Mouse (Mus musculus) heart, embryonic 14.5 days (tissue): Measurements from ENCODE around the gene Dgat2l6. TPM values are rescaled to one million over a fixed set of nuclear protein-coding genes. Genes with fewer than 3 reads are reported as not detected.

Experiments
- ATAC-seq: fragments of 200-750 bp; cut with Nextera tagmentation; 2 replicates; pipeline ENCODE4 v1.8.0; 2017; ENCODE audit warnings: low read depth, moderate TSS enrichment; ENCODE audit not compliant: insufficient number of reproducible peaks, insufficient read depth, low FRiP score
- H3K27ac ChIP-seq, 2 experiments: fragments of 200-500 bp in 1 of 2; fragments of 300-500 bp in 1 of 2; sonication (generic) in 1 of 2; replicated peaks in 1 of 2; 2 replicates each; pipeline ENCODE4 v1.5.1; 2012 to 2014; ENCODE audit warnings: low read depth in 2 of 2, low read length in 2 of 2, control low read depth in 1 of 2, mild to moderate bottlenecking in 1 of 2, mixed read lengths in 1 of 2; ENCODE audit not compliant: control insufficient read depth in 1 of 2, insufficient read depth in 1 of 2
- H3K27me3 ChIP-seq: fragments of 300-500 bp; sonication (generic); 2 replicates; pipeline ENCODE4 v1.6.1; 2014; ENCODE audit warnings: mild to moderate bottlenecking, low read length, control low read depth; ENCODE audit not compliant: control insufficient read depth, insufficient read depth
- H3K36me3 ChIP-seq: fragments of 300-500 bp; sonication (generic); 2 replicates; pipeline ENCODE4 v1.6.1; 2014; ENCODE audit warnings: mild to moderate bottlenecking, control low read depth, low read length, mixed read lengths; ENCODE audit not compliant: control insufficient read depth, insufficient read depth
- H3K4me1 ChIP-seq, 2 experiments: fragments of 200-500 bp in 1 of 2; fragments of 300-500 bp in 1 of 2; sonication (generic) in 1 of 2; 2 replicates each; pipeline ENCODE4 v1.6.1; 2012 to 2014; ENCODE audit warnings: low read length in 2 of 2, control low read depth in 1 of 2, mixed read lengths in 1 of 2; ENCODE audit not compliant: control insufficient read depth in 2 of 2, insufficient read depth in 2 of 2
- H3K4me2 ChIP-seq: fragments of 300-500 bp; sonication (generic); 2 replicates; pipeline ENCODE4 v1.6.1; 2014; ENCODE audit warnings: mild to moderate bottlenecking, low read length
- H3K4me3 ChIP-seq, 2 experiments: fragments of 200-500 bp in 1 of 2; fragments of 300-500 bp in 1 of 2; sonication (generic) in 1 of 2; 2 replicates each; pipeline ENCODE4 v1.5.1; 2012 to 2014; ENCODE audit warnings: low read length in 2 of 2, mild to moderate bottlenecking in 2 of 2, control low read depth in 1 of 2, low read depth in 1 of 2, moderate library complexity in 1 of 2; ENCODE audit not compliant: control insufficient read depth in 1 of 2, insufficient read depth in 1 of 2
- H3K9ac ChIP-seq: fragments of 300-500 bp; sonication (generic); 2 replicates; pipeline ENCODE4 v1.6.1; 2014; ENCODE audit warnings: mild to moderate bottlenecking, low read length
- H3K9me3 ChIP-seq: fragments of 300-500 bp; sonication (generic); 2 replicates; pipeline ENCODE4 v1.6.1; 2016; ENCODE audit warnings: low read length, control low read depth; ENCODE audit not compliant: control insufficient read depth
- WGBS: fragments of 180-500 bp; shearing (Covaris S2); extraction: QIAGEN DNeasy Blood & Tissue Kit; methylation state at CpG from one replicate; pipeline ENCODE4 v1.1.7; 2014; 5-methylcytosine and 5-hydroxymethylcytosine counted together
- polyA plus RNA-seq: library from polyadenylated mRNA; unstranded; fragments of >200 nt; fragmentation: Nextera tagmentation; extraction: Ambion mirVana; gene quantifications from 2 replicates; pipeline ENCODE4 v1.2.1, GENCODE M21; 2014

The Dgat2l6 gene
- polyA plus RNA-seq, 1 experiment from 2014 or later = not detected

DNA sequence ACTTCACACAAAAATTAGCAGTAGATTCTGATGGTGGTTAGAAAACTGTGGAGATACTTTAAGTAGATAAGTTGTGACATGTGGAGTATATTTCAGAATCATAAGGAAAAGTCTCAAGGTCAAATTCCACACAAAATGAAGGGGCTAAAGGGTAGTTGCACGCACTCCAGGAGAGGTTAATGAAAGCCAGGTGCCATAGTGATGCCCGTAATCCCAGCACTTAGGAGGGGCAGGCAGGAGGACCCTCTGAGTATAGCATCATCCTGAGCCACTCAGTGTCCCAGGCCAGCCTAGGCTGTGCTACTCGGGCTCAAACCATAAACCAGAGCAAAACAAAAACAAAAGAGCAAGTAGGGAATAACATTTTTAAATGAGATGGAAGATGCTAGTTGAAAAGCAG lies 14.7 kb upstream of the Dgat2l6 start:
- H3K27ac ChIP-seq = no peak overlapping the region
- ATAC-seq = no peak

GRCm38 (mm10) chrX:100516683-100517082 lies 8.0 kb upstream of the Dgat2l6 start:
- ATAC-seq = no peak
- Histone ChIP-seq H3K4me3 (no peak overlapping the region), H3K36me3 (no peaks in the 10 kb centered on the region), H3K4me1 (no peaks in the 10 kb centered on the region), H3K27ac (no peak overlapping the region), H3K9ac (no peak overlapping the region), H3K4me2 (no peak overlapping the region), H3K27me3 (no peaks in the 10 kb centered on the region), H3K9me3 (no peaks in the 10 kb centered on the region)
- WGBS = 77% methylated on average over 3 of the region's 3 CpGs

More for the DNA sequence above, 14.7 kb upstream of the Dgat2l6 start:
- H3K4me3 ChIP-seq = no peak overlapping the region
- 70% methylated on average over 3 of the region's 3 CpGs for WGBS
- H3K4me1 ChIP-seq = no peaks in the 10 kb centered on the region
- no peak overlapping the region for H3K9ac ChIP-seq
- H3K4me2 ChIP-seq = no peak overlapping the region
- peaks cover 27% of the 10 kb centered on the region for H3K36me3 ChIP-seq
- H3K9me3 ChIP-seq = no peaks in the 10 kb centered on the region
- H3K27me3 ChIP-seq = no peaks in the 10 kb centered on the region

- H3K4me2 ChIP-seq = no peak overlapping the region
- no peaks in the 10 kb centered on the region for H3K4me1 ChIP-seq
- no peak overlapping the region for H3K4me3 ChIP-seq
- no peak overlapping the region for H3K27ac ChIP-seq
- H3K27me3 ChIP-seq = no peaks in the 10 kb centered on the region
- ATAC-seq = no peak
- no peaks in the 10 kb centered on the region for H3K9me3 ChIP-seq
- 90% methylated on average over 6 of the region's 6 CpGs for WGBS
- H3K9ac ChIP-seq = no peak overlapping the region
- H3K36me3 ChIP-seq = no peaks in the 10 kb centered on the region
Measured at GRCm38 (mm10) chrX:100517626-100518025, 7.0 kb upstream of the Dgat2l6 start.

GRCm38 (mm10) chrX:100518532-100518931 lies 6.1 kb upstream of the Dgat2l6 start:
- Histone ChIP-seq H3K27me3 (no peaks in the 10 kb centered on the region), H3K9me3 (no peaks in the 10 kb centered on the region), H3K27ac (no peak overlapping the region), H3K4me1 (no peaks in the 10 kb centered on the region), H3K4me3 (no peak overlapping the region), H3K4me2 (no peak overlapping the region), H3K9ac (no peak overlapping the region), H3K36me3 (no peaks in the 10 kb centered on the region)
- WGBS = 70% methylated on average over 2 of the region's 2 CpGs
- ATAC-seq = no peak

GRCm38 (mm10) chrX:100556026-100556425 lies 31.4 kb downstream of the Dgat2l6 start:
- H3K4me1 ChIP-seq = no peaks in the 10 kb centered on the region
- no peak overlapping the region for H3K9ac ChIP-seq
- no peaks in the 10 kb centered on the region for H3K27me3 ChIP-seq
- ATAC-seq = no peak
- 61% methylated on average over 3 of the region's 3 CpGs for WGBS
- no peaks in the 10 kb centered on the region for H3K9me3 ChIP-seq
- no peak overlapping the region for H3K27ac ChIP-seq
- no peak overlapping the region for H3K4me3 ChIP-seq
- H3K36me3 ChIP-seq = no peaks in the 10 kb centered on the region
- no peak overlapping the region for H3K4me2 ChIP-seq

DNA sequence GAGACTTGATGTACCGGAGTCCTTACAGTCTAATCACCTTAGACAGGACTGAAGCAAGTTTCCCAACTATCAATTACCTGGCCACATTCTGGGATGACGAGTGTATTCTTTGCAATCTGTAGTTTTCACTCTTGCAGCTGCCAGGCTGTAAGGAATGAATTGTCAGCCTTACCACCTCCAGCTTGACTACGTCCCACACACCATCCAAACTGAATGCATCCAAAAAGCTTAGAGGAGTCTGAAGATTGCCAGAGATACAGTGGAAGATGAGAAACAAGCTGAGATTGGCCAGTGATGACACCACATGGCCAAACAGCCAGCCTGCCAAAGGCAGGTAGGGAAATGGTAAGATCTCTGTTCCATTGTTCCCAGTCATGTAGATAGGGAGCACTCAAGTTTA lies 41.1 kb downstream of the Dgat2l6 start:
- no peaks in the 10 kb centered on the region for H3K36me3 ChIP-seq
- 66% methylated on average over 3 of the region's 3 CpGs for WGBS
- no peaks in the 10 kb centered on the region for H3K27me3 ChIP-seq
- no peak overlapping the region for H3K9ac ChIP-seq
- H3K4me1 ChIP-seq = no peaks in the 10 kb centered on the region
- ATAC-seq = no peak
- no peak overlapping the region for H3K27ac ChIP-seq
- no peak overlapping the region for H3K4me2 ChIP-seq
- no peaks in the 10 kb centered on the region for H3K9me3 ChIP-seq
- H3K4me3 ChIP-seq = no peak overlapping the region

DNA sequence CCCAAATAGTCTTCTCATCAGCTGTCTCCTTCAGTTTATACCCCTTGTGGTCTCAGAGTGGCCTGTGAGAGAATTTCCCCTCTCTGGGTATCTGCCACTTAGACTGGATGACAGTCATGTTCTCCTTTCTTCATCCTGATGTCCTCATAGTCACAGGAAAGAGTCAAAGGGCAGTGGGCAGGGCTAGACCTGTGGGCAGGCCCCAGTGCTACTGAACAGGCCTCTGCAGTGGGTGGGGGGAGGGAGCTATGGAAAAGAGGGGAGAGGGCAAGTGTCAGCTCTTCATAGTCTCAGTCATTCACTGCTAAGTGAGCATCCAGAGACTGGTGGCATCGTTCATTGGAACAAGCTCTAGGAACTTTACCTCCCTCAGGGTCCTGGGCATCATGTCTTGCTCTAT lies 47.3 kb downstream of the Dgat2l6 start, which contains the start of gene Awat1:
TSS of gene Awat1 (plus strand) at position 301 of the 400 bp plus-strand sequence.
- no peak within 1 kb of the TSS for H3K9ac ChIP-seq
- no peaks in the 10 kb centered on the region for H3K9me3 ChIP-seq
- H3K4me3 ChIP-seq = no peak within 1 kb of the TSS
- no peak within 1 kb of the TSS for H3K27ac ChIP-seq
- no peaks in the 10 kb centered on the region for H3K4me1 ChIP-seq
- H3K27me3 ChIP-seq = no peaks in the 10 kb centered on the region
- no peaks in the 10 kb centered on the region for H3K36me3 ChIP-seq
- no peak within 1 kb of the TSS for H3K4me2 ChIP-seq
- ATAC-seq = no peak
- WGBS = 83% methylated on average over 1 of the region's 1 CpGs

- no peaks in the 10 kb centered on the region for H3K4me1 ChIP-seq
- no peak for ATAC-seq
- H3K27ac ChIP-seq = no peak within 1 kb of the TSS
- no peak within 1 kb of the TSS for H3K4me2 ChIP-seq
- no peak within 1 kb of the TSS for H3K9ac ChIP-seq
- H3K4me3 ChIP-seq = no peak within 1 kb of the TSS
- no peaks in the 10 kb centered on the region for H3K9me3 ChIP-seq
- H3K27me3 ChIP-seq = no peaks in the 10 kb centered on the region
- H3K36me3 ChIP-seq = no peaks in the 10 kb centered on the region
- 36% methylated on average over 4 of the region's 4 CpGs for WGBS
Measured at GRCm38 (mm10) chrX:100594791-100595190, 70.2 kb downstream of the Dgat2l6 start, which contains the start of gene P2ry4. Gene P2ry4, minus strand, starts transcription at chrX:100594869.
